Mouse (Mus musculus) 3T3-L1 (cell line): ENCODE measurements around the gene Scn3a.

Experiments used
- DNase-seq: peaks from one replicate; pipeline ENCODE4 v3.0.0-alpha.2; 2015; ENCODE audit warnings: low read depth, low spot score

Scn3a gene

DNA sequence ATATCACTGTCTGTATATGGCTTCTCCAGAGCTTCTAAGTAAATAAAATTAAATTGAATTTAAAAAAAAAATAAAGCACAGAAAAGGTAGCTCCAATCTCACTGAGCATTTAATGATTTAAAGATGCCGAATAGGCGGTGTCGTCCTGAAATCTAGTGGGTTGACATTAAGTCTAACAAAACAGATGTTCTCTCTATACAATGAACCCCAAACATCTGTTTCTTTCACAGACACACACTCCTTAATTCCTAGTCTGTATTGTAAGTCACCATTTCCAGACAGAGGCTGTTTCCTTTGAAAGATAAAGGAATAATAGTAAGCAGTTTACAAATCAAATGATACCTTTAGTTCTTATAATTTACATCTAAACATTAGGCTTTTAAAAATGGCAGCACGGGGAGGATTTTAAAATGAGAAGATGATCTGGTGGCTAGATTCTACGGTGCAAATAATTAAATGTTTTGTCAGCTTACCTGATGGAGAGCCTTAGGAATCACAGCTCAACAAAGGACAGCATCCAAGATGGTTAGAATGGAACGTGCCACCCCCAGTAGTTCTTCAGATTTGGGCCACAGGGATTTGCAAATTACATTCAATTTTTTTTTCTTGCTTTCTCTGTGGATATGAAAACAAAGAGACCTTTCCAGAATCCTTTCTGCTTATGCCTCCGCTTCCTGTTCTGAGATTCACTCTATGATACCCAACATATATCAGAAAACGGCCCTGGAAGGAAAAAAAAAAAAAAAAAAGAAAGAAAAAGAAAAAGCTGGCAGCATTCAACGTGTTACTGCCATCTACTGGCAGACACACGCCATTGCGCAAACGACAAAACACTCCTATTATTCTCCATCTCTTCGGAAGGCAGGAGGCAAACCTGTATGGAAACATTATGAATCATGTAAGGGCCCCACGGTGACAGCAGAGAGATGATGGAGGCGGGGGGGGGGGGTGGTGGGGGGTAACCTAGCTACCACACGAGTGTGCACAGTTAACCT lies at the start of gene Scn3a:
Gene Scn3a (minus strand): TSS at position 835 of the 995 bp plus-strand sequence.
- peak; percentile 77 for DNase-seq

DNA sequence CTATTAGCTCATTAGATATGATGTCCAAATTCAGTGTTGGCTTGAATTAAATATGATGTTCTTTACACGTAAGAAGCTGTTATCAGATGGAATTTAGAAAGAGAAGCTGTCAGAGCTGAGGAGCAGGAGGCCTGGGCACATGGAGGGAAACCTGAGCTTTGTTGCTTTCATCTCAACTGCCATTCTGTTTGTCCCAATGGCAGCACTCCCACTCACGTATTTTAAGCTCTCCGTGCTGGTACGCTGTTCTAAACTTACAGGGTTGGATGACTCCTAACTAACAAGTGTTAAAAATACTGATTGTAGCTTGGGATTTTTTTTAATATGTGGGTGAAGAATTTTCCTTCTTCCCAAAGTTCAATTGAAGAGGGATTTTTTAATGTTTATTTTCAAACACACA lies 44.5 kb upstream of the Scn3a start:
- no peak for DNase-seq

DNA sequence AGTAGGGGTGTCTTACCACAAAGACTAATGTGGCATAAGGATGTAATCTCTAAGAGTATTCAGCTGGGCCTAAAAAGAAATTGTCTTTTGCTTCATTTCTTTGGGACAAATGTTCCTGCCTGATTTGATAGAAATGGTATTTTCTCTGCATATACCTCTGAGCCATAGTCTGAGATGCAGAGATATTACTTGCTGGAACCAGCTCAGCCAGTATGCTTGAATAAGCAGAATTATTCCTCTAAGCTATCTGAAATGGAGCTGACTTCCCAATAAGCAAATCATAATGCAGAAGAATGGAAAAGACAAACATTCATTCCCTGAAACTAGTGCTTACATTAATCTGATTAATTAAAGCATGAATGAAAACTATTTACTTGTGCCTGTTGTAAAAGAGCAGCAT lies 40.4 kb upstream of the Scn3a start:
- no peak for DNase-seq

DNA sequence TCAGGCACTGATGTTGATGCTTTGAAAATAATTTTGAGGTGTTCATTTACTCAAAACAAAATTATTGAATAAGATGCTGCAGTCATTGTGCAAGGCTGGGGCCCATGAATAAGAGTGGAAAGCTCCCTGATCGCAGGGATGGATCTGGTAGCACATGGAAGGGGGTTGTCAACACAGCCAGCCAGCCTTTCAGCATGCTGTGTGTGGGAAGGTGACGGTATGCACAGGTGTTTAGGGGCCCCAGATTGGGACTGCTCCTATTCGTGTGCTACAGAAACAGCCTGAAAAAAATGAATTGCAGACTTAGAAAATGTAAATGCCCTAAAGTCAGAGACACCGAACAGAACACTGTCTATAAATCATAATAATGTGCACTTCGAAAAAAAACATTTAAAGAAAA lies 20.3 kb upstream of the Scn3a start:
- no peak for DNase-seq

DNA sequence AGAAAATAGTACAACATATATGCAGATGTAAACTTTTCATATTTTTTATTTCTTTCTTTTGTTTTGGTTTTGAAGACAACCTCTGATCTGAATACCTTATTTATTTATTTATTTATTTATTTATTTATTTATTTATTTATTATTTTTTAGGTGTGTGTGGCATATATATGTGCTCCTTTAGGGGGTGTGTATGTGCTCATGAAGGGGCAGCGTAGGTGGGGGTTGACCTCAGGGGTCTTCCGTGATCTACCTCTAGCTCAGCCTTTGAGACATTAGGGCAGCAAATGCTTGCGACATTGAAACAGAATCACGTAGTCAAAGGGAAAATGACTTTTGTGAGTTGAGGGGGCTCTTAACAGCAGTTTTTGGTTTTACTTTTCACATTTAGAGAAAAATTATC lies 498 bp upstream of the Scn3a start:
- DNase-seq = no peak

DNA sequence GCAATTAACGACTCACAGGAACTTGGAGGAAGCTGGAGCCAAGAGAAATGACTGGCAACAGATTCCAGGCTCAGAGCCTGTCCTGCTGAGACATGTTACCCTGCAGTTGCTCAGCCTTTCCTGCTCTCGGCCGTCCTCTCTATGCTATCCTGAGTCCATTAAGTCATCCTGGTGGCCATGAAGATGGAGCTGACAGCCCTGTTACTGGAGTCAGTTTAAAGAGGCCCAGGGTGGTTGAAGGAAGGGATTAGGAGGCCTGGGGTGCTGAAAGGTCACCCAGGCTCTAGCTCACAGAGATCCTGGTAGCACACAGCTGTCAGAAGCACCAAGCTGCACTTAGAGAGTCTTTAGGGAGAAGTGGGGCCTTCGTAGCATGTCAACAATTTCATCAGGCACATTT lies 3.5 kb downstream of the Scn3a start:
- DNase-seq = peak; percentile 17

DNA sequence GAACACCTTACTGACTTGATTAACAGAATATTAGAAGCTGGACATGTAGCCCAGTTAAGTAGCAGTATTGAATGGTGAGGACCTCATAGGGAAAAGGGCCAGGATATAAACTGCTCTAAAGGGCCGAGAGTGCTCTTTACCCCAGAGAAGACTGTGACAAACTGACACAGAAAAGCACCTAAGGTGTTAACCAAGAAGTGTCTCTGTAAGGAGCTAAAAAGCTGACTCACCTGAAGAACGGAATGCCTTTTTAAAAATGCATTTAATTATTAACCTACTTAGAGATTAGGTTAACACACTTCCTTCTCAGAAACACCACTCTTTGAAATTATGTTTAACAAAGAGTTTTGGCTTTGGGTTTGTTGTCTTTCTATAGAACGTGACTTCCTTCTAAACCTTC lies 9.7 kb downstream of the Scn3a start:
- DNase-seq = no peak

DNA sequence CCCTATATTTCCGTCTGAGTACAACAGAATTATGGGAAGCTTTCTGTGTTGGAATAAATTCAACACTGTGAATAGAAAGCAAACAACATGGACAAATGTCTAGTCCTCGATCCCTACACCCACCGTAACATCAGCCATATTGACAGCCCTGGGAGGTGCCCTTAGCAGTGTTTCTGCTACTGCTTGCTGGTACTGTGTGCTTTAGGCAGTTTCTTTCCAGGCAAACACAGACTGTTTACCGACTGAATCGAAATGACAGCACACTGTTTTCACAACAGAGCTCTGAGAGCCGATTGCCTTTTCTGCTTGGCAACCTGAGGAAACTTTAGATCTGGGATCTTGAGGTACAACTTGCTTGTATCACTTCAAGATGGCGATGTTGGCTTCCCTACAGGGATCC lies 12.8 kb downstream of the Scn3a start:
- DNase-seq = no peak

DNA sequence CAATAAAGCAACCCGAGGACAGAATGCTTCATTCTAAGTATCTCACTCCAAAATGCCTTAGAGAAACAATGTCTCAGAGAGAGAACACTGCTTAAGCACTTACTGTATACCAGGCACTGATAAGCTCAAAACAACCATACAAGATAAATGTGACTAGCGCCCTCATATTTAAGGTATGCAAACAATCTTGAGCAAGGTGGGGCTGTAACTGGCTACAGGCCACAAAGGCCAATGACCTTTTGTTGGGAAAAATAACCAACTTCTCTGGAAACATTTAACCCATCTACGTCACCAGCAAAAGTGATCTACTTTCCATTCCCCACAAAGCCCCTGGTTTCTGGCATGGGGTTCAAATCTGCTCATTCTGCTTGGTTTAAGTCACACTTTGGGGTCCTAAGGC lies 14.0 kb downstream of the Scn3a start:
- no peak for DNase-seq

DNA sequence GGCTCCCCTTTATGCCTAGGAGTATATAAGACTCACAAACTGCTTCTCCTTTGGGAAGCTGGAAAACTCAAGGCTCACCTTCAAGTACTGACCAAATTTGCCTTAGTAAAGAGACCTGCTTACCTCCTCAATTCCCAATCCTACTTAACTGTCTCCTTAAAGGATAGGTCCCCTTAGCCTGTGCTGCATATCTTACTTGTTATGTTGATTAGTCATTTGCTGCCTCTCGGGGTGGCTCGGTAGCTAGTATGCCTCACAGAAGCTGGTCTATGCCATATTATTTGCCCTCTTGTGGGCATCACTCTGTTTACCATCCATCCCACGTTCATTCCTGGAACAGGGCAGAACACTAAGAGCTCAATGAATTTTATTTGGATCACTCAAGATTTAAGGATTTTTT lies 14.7 kb downstream of the Scn3a start:
- no peak for DNase-seq

DNA sequence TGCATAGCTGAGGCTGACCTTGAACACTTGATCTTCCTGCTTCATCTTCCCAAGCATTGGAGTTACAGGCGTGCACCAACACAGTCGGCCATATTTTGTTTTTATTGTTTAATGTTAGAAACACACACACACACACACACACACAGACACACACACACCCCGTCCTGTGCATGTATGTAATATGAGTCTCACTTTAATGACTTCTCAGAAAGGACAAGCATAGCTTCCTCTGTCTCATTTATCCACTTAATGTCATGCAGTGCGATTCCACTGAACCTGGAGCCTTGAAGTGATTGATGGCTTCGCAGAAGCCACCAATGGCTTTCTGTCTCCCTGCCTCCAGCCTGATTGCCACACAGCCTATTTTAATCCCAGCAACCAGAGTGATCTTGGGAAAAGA lies 15.2 kb downstream of the Scn3a start:
- DNase-seq = no peak

DNA sequence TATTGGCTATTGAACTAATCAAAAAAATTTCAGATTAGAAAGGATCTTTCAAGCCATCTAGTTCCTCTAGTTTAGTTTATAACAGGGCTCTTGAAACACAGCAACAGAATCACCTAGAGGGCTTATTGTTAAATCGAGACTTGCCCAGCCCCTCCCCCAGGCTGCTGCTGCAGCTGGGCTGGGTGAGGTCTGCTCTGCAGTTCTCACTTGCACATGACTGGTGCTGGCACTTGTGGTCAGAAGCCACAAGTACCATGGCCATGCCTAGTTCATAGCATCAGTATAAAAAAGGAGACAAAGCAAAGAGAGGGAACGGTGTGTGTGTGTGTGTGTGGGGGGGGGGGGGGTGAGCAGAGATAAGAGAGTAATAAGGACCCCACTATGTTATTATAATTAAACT lies 15.7 kb downstream of the Scn3a start:
- peak; percentile 22 for DNase-seq

DNA sequence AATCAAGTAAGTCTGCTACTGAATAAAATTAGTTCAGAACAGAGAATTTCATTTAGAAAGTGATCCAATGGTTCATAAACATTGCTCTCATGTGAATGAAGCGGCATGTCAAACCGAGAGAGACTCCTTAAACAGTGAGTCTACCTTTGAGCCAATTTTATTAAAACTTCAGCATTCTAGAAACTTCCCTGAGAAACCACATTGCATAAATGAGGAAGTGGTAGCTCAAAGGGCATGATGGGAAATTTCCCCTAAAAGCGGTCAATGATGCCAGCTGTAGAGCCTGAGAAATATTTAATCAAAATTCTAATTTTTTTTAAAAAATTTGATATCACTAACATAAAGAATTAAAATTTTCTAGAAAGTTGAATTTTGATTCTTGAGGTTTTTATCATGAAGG lies 16.9 kb downstream of the Scn3a start:
- no peak for DNase-seq

DNA sequence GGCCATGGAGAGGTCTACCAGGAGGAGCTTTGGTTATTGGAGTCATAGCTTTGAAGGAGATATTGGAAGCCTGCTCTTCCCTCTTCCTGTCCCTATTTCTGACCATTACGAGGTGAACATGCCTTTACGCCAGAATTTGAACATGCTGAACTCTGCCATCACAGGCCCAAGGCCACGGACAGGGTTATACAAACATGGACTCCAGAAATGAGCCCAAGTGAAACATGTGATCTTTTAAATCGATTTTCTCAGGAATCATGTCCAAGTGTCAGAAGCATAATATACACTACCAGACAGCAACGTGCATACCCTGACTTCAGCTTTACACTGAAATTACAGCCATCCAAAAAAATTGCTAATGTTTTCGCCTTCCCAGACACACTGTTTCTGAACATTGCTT lies 18.8 kb downstream of the Scn3a start:
- DNase-seq = no peak

DNA sequence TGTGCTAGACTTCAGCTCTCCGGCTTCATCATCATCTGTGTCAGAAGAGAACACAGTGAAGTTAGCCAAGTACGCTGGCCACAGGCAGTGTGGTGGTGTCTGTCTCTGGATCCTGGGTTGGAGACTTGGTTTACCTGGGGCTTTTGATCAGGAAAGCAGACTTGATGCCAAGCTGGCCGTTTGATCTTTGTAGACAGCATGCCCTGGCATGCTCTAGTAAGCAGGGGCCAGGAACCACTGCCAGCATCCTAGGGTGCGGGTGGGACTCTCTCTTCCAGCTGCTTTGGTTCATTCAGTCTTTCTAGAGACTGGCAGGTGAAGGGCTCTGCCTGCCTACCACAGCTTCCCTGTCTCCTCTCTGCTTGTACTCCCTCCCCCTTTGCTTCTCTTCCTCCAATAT lies 20.1 kb downstream of the Scn3a start:
- DNase-seq = no peak

DNA sequence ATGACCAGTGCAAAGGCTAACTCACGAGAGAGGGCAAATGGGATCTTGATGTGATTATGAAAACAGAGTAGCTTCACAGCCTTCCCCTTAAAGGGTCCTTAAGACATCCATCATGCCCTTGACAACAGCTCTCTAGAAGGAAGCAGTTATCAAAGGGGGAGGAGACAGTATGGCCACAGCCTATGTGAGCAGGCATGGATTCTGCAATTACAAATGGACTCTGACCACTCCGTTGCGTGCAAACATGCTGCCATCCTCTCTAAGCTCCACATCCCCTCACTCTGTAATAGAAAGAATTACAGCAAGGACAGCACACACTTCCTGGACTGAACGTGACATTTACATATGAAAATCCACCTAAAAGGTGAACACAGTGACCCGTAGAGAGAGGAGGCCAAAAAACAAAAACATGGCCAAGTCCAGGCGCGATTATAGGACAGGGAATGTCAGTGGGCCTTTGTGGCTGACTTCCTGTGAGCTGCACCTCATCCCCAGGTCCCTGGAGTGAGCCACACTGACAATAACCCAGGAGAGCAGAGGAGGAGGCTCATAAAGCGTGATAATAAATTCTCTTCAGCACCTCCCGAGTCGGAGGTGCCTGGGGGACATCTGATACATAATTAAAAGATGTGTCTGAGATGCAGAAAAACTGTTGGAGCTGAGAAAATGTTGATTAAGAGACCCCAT lies 24.4 kb downstream of the Scn3a start:
- no peak for DNase-seq

DNA sequence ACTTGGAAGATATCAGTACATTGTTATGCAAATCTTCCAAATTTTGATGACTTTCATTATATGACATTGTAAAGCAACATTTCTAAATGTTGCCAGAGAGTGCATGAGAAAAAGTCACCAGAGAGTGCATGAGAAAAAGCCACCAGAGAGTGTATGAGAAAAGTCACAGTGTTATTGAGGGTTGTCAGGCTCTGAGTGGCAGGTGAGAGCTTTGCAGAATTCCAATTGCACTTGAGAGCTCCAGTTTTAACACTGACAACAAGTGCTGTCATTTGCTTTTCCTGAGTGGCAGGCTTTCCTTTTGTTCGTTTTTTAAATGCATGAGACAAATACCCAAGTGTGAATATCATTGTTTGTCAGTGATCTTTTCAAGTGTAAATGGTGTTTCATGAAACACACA lies 25.6 kb downstream of the Scn3a start:
- DNase-seq = no peak

DNA sequence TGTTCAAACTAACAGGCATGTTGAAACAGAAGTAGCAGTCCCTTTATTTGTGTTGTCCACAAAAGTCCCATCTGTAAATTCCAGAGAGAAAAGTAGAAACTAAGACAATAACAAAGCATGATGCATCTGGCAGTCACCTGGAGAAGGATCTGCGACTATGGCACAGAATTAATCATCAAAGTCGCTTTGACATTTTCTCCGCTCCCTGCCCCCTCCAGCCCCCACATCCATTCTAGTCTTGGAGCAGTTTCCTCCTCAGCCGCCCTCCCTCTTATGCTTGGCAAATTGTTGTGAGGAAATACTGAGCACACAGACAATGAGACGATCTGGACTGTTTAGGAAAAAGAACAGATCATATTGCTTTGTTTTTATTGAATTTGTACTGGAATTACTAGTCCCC lies 29.0 kb downstream of the Scn3a start:
- no peak for DNase-seq

DNA sequence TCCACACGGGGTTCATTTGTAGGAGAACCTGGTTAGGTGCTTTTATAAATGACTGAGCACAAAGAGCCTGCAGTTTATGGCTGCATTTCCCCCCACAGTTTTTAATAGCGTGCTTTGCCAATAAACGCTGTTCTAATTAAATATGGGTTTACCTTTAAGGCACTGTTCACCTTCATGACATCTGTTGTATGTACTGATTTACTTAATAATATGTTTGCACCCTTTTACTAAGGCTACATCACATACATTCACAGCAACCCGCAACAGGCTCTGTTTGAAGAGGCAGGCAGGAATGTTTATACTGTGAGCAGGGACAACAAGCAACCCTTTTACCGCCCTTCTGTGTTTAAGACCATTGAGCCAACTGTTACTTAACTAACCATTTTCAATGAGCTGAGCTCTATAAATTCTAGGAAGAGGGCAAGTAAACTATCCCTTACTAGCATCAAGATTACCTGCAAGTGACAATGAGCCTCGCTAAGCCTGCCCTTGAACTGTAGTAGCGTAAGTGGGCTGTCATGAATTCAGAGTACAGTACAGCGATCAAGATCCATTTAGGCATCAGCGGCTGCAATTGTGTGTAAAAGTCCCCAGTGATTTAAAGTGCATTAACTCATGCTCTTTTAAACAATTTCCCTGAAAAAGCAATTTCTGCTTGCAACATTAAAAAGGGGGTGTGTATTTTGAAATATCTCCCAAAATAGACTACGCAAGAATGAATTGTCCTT lies 35.1 kb downstream of the Scn3a start:
- DNase-seq = no peak

DNA sequence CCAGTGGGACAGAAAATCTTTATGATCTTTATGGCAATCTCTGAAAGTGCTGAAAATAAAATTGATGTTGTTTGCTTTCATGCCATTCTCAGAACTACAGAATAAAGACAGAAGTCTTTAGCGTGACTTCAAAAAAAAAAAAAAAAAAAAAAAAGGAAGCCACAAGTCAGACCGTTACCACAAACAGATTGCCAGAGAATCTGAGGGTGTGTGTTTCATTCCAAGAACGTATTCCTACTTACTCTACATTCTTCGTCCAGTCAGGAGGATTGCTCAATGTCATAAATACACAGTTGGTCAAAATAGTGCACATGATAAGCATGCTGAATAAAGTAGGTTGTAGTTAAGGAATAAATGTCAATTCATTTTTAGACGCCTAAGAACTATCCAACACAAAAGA lies 38.3 kb downstream of the Scn3a start:
- DNase-seq = peak; percentile 62

DNA sequence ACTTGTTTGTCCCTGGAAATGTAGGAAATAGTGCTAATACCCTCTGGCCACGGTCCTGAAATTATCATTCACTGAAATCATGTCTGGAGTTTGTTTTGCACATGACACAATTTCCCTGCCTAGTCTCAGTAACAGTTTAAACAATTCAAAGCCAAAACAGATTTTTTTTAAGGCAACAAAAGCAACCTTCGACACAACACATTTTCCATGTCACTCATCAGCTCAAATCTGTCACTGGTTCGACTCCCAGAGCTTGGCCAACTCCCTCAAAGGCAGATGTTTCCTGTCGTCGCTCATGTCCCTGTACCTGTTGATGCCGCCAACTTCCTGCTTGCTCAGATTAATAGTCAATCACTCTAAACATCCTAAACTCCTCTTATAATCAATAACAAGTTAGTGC lies 50.7 kb downstream of the Scn3a start:
- DNase-seq = no peak

DNA sequence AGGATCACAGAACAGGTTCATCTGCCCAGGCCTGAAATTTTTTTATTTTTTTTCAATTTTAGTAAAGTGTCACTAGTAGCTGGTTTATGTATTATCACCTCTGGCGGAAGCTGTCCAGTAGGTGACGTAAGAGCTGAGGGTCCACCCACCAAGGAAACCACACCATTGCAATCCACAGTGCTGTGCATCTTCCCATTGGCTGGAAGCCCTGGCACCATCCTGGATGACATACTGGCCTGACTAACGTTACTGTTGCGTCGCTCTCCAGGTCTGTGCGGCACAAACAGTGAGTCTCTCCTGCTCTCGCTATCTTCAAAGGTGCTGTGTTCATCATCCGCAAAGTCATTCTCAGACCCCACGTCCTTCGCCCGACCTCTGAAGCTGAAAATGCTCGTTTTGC lies 59.2 kb downstream of the Scn3a start:
- no peak for DNase-seq
